Mouse (Mus musculus) embryonic fibroblast, embryonic 13.5 days (primary cell): Measurements from ENCODE around the gene Tubg1.

Source experiments
- CTCF ChIP-seq: IDR thresholded peaks from 2 replicates; pipeline ENCODE4 v1.5.1; 2011; ENCODE audit warnings: mild to moderate bottlenecking, control low read depth, low read length, moderate library complexity, borderline replicate concordance; ENCODE audit not compliant: insufficient read depth
- POLR2A ChIP-seq: IDR thresholded peaks from 2 replicates; pipeline ENCODE4 v1.6.1; 2011; ENCODE audit warnings: low read depth, mild to moderate bottlenecking, control low read depth, low read length, moderate library complexity

- TF ChIP-seq CTCF: no peak
- TF ChIP-seq POLR2A: no peak
Measured at GRCm38 (mm10) chr11:101084246-101084645, 35.5 kb upstream of the Tubg1 start.
